Comparison of ENCODE assay signal across 21 mouse cellular contexts in the genomic region with DNA sequence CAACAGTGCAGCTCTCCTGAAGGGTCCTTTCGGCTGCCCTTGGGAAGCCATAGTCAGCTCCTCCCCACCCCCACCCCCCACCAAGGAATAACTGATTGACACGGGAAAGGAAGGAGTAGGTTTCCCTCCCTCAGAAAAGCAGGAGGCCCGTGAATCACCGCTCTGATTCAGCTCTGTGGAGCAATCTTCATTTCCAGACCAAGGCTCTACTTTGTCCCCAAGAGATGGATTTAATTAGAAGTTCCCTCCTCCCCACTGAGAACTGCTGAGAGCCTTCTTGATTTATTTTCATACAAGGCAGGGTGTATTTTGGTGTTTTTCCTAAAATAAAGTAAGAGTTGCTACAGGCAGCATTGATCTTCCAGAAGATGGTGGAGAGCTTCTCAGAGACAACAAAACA.
DNase-seq lines count a peak whose midpoint lies in the region; TF ChIP-seq lines count a peak whose summit lies in the region.
"Had no signal": no experiment of that assay in that cellular context is flagged by ENCODE, and none has a peak within 500 bp of the region (broad histone marks: within the 10 kb centered on the region; RNA-seq: fewer than 3 reads in every experiment).

No protein-coding gene starts in this region.

- no peaks in the 10 kb centered on the region for H3K27me3 ChIP-seq in limb, embryonic 10.5 days (ENCODE audit: low read depth, poor library complexity, severe bottlenecking)
- H3K27me3 ChIP-seq: heart, embryonic 12.5 days; liver, embryonic 15.5 days; neural tube, embryonic 15.5 days had no signal

- no peaks in the 10 kb centered on the region for H3K9me3 ChIP-seq in limb, embryonic 10.5 days (replicated peaks)
- H3K9me3 ChIP-seq: G1E; hindbrain, embryonic 15.5 days; liver, embryonic 15.5 days; neural tube, embryonic 15.5 days had no signal

- H3K4me1 ChIP-seq in limb, embryonic 10.5 days: peaks cover 46% of the 10 kb centered on the region

- DNase-seq in left cerebral cortex, adult 2 months (ENCODE audit: extremely low spot score in 1 of 2, low spot score in 2 of 2): peak in 1 of 2 experiments; percentile 23
- DNase-seq in left cerebral cortex, postnatal 4 days: no peak
- DNase-seq in adrenal gland, adult 2 months: peak; percentile 83
- peak; percentile 47 for DNase-seq in adrenal gland, postnatal 25 days
- DNase-seq in limb, embryonic 10.5 days (ENCODE audit: low spot score): no peak
- DNase-seq in urinary bladder, postnatal 10 days (ENCODE audit: low spot score): no peak
- no peak for DNase-seq in kidney, postnatal 36 days
- DNase-seq: cerebellum, adult 11 months; cerebellum, postnatal 14 days; forebrain, postnatal 0 days; layer of hippocampus, postnatal 36 days; retina, postnatal 1 day; thymus, postnatal 25 days had no signal

- H3K4me3 ChIP-seq in left cerebral cortex, adult 2 months: no peak overlapping the region
- no peak overlapping the region for H3K4me3 ChIP-seq in limb, embryonic 10.5 days
- H3K4me3 ChIP-seq: erythroblast, embryonic 14.5 days; heart, embryonic 12.5 days; hindbrain, embryonic 15.5 days; liver, embryonic 15.5 days; midbrain, embryonic 13.5 days; neural tube, embryonic 15.5 days had no signal

- intact Hi-C loops in left cerebral cortex, adult 2 months (cut with DNase I): loop anchor here (5.0 kb wide), 1 partner anchor 560 kb away; no protein-coding TSS in a partner anchor
- intact Hi-C loops in left cerebral cortex, postnatal 4 days (cut with DNase I): loop anchor here (5.0 kb wide), 1 partner anchor 580 kb away; no protein-coding TSS in a partner anchor

- H3K27ac ChIP-seq in left cerebral cortex, adult 2 months: 0 out of 2 replicates have a peak overlapping the region, but pooled peaks have one; percentile 32
- peak overlapping the region; percentile 59 for H3K27ac ChIP-seq in limb, embryonic 10.5 days
- H3K27ac ChIP-seq: hindbrain, embryonic 15.5 days; kidney, postnatal 0 days; liver, embryonic 15.5 days; midbrain, embryonic 13.5 days; neural tube, embryonic 15.5 days had no signal

- WGBS in limb, embryonic 10.5 days: 61% methylated on average over 4 of the region's 4 CpGs

- no peak for TF ChIP-seq CTCF in left cerebral cortex, adult 2 months (IDR thresholded peaks at IDR 0.05)

- no peaks in the 10 kb centered on the region for H3K36me3 ChIP-seq in limb, embryonic 10.5 days
- H3K36me3 ChIP-seq: G1E; heart, embryonic 12.5 days; hindbrain, embryonic 15.5 days; liver, embryonic 15.5 days; midbrain, embryonic 13.5 days; neural tube, embryonic 15.5 days had no signal

Comparison
In these comparisons a context has a peak if more than half of its experiments do, and no peak if none do; other contexts are left out.
1. DNase-seq: peak in adrenal gland, adult 2 months (single experiment) and adrenal gland, postnatal 25 days (single experiment); none in left cerebral cortex, postnatal 4 days (single experiment), limb, embryonic 10.5 days (single experiment), urinary bladder, postnatal 10 days (single experiment) and kidney, postnatal 36 days (0 of 2).